Comparison of ENCODE assay signal across 21 mouse cellular contexts in genomic region chr15:82280638-82281037, GRCm38 (mm10). TPM values are rescaled to one million over a fixed set of nuclear protein-coding genes. Genes with fewer than 3 reads are reported as not detected.
"Had no signal": no experiment of that assay in that cellular context is flagged by ENCODE, and none has a peak within 500 bp of the region (broad histone marks: within the 10 kb centered on the region; RNA-seq: fewer than 3 reads in every experiment).

No protein-coding gene starts in this region.

- H3K27me3 ChIP-seq: neural tube, embryonic 15.5 days had no signal

- H3K9me3 ChIP-seq: limb, embryonic 15.5 days; liver, embryonic 12.5 days; midbrain, embryonic 10.5 days; neural tube, embryonic 15.5 days had no signal

- ATAC-seq: liver, embryonic 12.5 days had no signal

- H3K9ac ChIP-seq: limb, embryonic 15.5 days; liver, embryonic 12.5 days; lung, embryonic 14.5 days; neural tube, embryonic 15.5 days had no signal

- H3K4me2 ChIP-seq: limb, embryonic 15.5 days; liver, embryonic 12.5 days; lung, embryonic 14.5 days; neural tube, embryonic 15.5 days had no signal

- H3K4me3 ChIP-seq: limb, embryonic 15.5 days; liver, embryonic 12.5 days; midbrain, embryonic 10.5 days; myocyte; neural tube, embryonic 15.5 days had no signal

- DNase-seq: lung, embryonic 14.5 days; lung, postnatal 10 days; lung, postnatal 4 days; midbrain, embryonic 14.5 days; right cerebral cortex, adult 18-20 months; right cerebral cortex, postnatal 25 days; thymus, postnatal 36 days had no signal

- H3K27ac ChIP-seq: limb, embryonic 15.5 days; liver, embryonic 12.5 days; midbrain, embryonic 10.5 days; neural tube, embryonic 15.5 days had no signal

- H3K36me3 ChIP-seq: liver, embryonic 12.5 days had no signal

RNA-seq across cellular contexts. Expression of gene Sept3, which starts 5.9 kb away (rescaled TPM):
- total RNA-seq: megakaryocyte, adult 5-6 weeks had no signal

RNA-seq across cellular contexts. Expression of gene Wbp2nl, which starts 18.1 kb away (rescaled TPM):
- total RNA-seq: layer of hippocampus, postnatal 25 days; left cerebral cortex, adult 8-10 months; left cerebral cortex, postnatal 25 days had no signal
- polyA plus RNA-seq: liver, embryonic 16.5 days; midbrain, embryonic 14.5 days; myocyte; small intestine, adult 2 months had no signal

RNA-seq across cellular contexts. Expression of gene 1500009C09Rik, which starts 28.4 kb away (rescaled TPM):
- total RNA-seq: megakaryocyte, adult 5-6 weeks had no signal
- polyA plus RNA-seq: limb, embryonic 11.5 days; limb, embryonic 15.5 days; liver, embryonic 12.5 days; liver, embryonic 16.5 days; lung, embryonic 14.5 days; myocyte; stomach, embryonic 16.5 days; thymus, postnatal 0 days had no signal

RNA-seq across cellular contexts. Expression of gene Tnfrsf13c, which starts 56.5 kb away (rescaled TPM):
- polyA plus RNA-seq: limb, embryonic 11.5 days; lung, embryonic 14.5 days; midbrain, embryonic 14.5 days had no signal
